Mouse (Mus musculus): ENCODE measurements around the gene Def6. TPM values are rescaled to one million over a fixed set of nuclear protein-coding genes. Genes with fewer than 3 reads are reported as not detected.

The Def6 gene
- total and polyA plus RNA-seq, 3 experiments: 31.3 to 81.8 (median 53.6) TPM

- in situ Hi-C loops (cut with MboI; ENCODE audit: low pct_ligation_motif_present, low pct_unique_long_range_greater_than_20kb, low sequenced_read_pairs): no loop called here
These were observed 45.6 kb downstream of the Def6 start for GRCm38 (mm10) chr17:28253216-28253615.

GRCm38 (mm10) chr17:28254804-28255203 is 47.2 kb downstream of the Def6 start:
- dilution Hi-C loops (cut with MboI; ENCODE audit: extremely low pct_ligation_motif_present, extremely low pct_unique_long_range_greater_than_20kb, low sequenced_read_pairs) (no loop called here), in situ Hi-C loops (cut with MboI; ENCODE audit: low pct_ligation_motif_present, low pct_unique_long_range_greater_than_20kb, low sequenced_read_pairs) (no loop called here)
- H3K36me3 ChIP-seq (replicated peaks in 1 of 2; ENCODE audit: control insufficient read depth in 1 of 2, insufficient read depth in 1 of 2, low read length in 1 of 2): peaks cover 0 to 50% of the 10 kb centered on the region in 2 experiments
- no peak overlapping the region for H3K9ac ChIP-seq (ENCODE audit: insufficient read depth, low read depth)
- TF ChIP-seq USF2 (conservative IDR thresholded peaks at IDR 0.05; ENCODE audit: low read depth, low read length) (no peak), ZMIZ1 (IDR thresholded peaks at IDR 0.05; ENCODE audit: low read depth, low read length) (no peak), CHD1 (IDR thresholded peaks at IDR 0.05; ENCODE audit: low read depth, low read length) (no peak), POLR2AphosphoS2 (IDR thresholded peaks at IDR 0.05; ENCODE audit: low read depth, low read length) (no peak), UBTF (IDR thresholded peaks at IDR 0.05; ENCODE audit: low read depth, low read length) (no peak), TBP (conservative IDR thresholded peaks at IDR 0.05; ENCODE audit: low read depth, low read length) (no peak), USF1 (IDR thresholded peaks at IDR 0.05; ENCODE audit: low read depth, low read length) (no peak), JUND (conservative IDR thresholded peaks at IDR 0.05; ENCODE audit: low read depth, low read length) (no peak), NELFE (IDR thresholded peaks at IDR 0.05; ENCODE audit: low read depth, low read length) (no peak), ZKSCAN1 (IDR thresholded peaks at IDR 0.05; ENCODE audit: borderline replicate concordance, low read depth, low read length) (no peak), MYC (IDR thresholded peaks at IDR 0.05; ENCODE audit: low read depth, low read length) (no peak), ETS1 (conservative IDR thresholded peaks at IDR 0.05; ENCODE audit: low read depth, low read length) (no peak), MEF2A (IDR thresholded peaks at IDR 0.05; ENCODE audit: borderline replicate concordance, low read depth, low read length) (no peak), MAFK (IDR thresholded peaks at IDR 0.05; ENCODE audit: insufficient replicate concordance, low read length) (no peak), RCOR1 (conservative IDR thresholded peaks at IDR 0.05; ENCODE audit: low read depth, low read length) (no peak), NRF1 (IDR thresholded peaks at IDR 0.05; ENCODE audit: low read depth, low read length) (no peak)
- no peak overlapping the region for H3K4me3 ChIP-seq (replicated peaks in 1 of 3; ENCODE audit: low read depth in 2 of 3, low read length in 2 of 3, poor library complexity in 1 of 3)
- H3K79me2 ChIP-seq (replicated peaks; ENCODE audit: control insufficient read depth, extremely low read depth, insufficient read depth, poor library complexity, severe bottlenecking): no peaks in the 10 kb centered on the region
- H3K4me2 ChIP-seq (ENCODE audit: insufficient read depth, low read depth, poor library complexity, severe bottlenecking): no peak overlapping the region
- H3K27me3 ChIP-seq (replicated peaks): no peaks in the 10 kb centered on the region
- peaks cover 18 to 56% of the 10 kb centered on the region in 2 experiments for H3K4me1 ChIP-seq (ENCODE audit: control insufficient read depth in 1 of 2, insufficient read depth in 2 of 2)
- DNase-seq (ENCODE audit: extremely low read depth): no peak
- H3K9me3 ChIP-seq (replicated peaks; ENCODE audit: low read length): peaks cover 15% of the 10 kb centered on the region
- H3K27ac ChIP-seq (ENCODE audit: insufficient read depth, low read depth): no peak overlapping the region

More at GRCm38 (mm10) chr17:28253216-28253615, 45.6 kb downstream of the Def6 start:
- H3K9me3 ChIP-seq (replicated peaks; ENCODE audit: low read length): no peaks in the 10 kb centered on the region
- H3K36me3 ChIP-seq (replicated peaks in 1 of 2; ENCODE audit: control insufficient read depth in 1 of 2, insufficient read depth in 1 of 2, low read length in 1 of 2): peaks cover 0 to 48% of the 10 kb centered on the region in 2 experiments
- no peak overlapping the region for H3K4me3 ChIP-seq (replicated peaks in 1 of 3; ENCODE audit: low read depth in 2 of 3, low read length in 2 of 3, poor library complexity in 1 of 3)
- no peaks in the 10 kb centered on the region for H3K79me2 ChIP-seq (replicated peaks; ENCODE audit: control insufficient read depth, extremely low read depth, insufficient read depth, poor library complexity, severe bottlenecking)
- no peak overlapping the region for H3K9ac ChIP-seq (ENCODE audit: insufficient read depth, low read depth)
- H3K27me3 ChIP-seq (replicated peaks): no peaks in the 10 kb centered on the region
- no peak overlapping the region for H3K27ac ChIP-seq (ENCODE audit: insufficient read depth, low read depth)
- H3K4me2 ChIP-seq (ENCODE audit: insufficient read depth, low read depth, poor library complexity, severe bottlenecking): no peak overlapping the region
- no peak for DNase-seq (ENCODE audit: extremely low read depth)
- H3K4me1 ChIP-seq (ENCODE audit: control insufficient read depth in 1 of 2, insufficient read depth in 2 of 2): peaks cover 18 to 62% of the 10 kb centered on the region in 2 experiments
- dilution Hi-C loops (cut with MboI; ENCODE audit: extremely low pct_ligation_motif_present, extremely low pct_unique_long_range_greater_than_20kb, low sequenced_read_pairs): no loop called here
- TF ChIP-seq ZNF384 (IDR thresholded peaks at IDR 0.05; ENCODE audit: low read depth, low read length) (no peak), MAFK (IDR thresholded peaks at IDR 0.05; ENCODE audit: insufficient replicate concordance, low read length) (no peak), RAD21 (IDR thresholded peaks at IDR 0.05; ENCODE audit: low read depth, low read length) (no peak), KAT2A (IDR thresholded peaks at IDR 0.05; ENCODE audit: insufficient replicate concordance, low read length) (no peak), IRF4 (IDR thresholded peaks at IDR 0.05; ENCODE audit: low read depth, low read length) (no peak), MYC (IDR thresholded peaks at IDR 0.05; ENCODE audit: low read depth, low read length) (no peak), MEF2A (IDR thresholded peaks at IDR 0.05; ENCODE audit: borderline replicate concordance, low read depth, low read length) (no peak), ELF1 (IDR thresholded peaks at IDR 0.05; ENCODE audit: low read depth, low read length) (no peak), PAX5 (IDR thresholded peaks at IDR 0.05; ENCODE audit: low read length) (no peak), USF2 (conservative IDR thresholded peaks at IDR 0.05; ENCODE audit: low read depth, low read length) (no peak), EP300 (IDR thresholded peaks at IDR 0.05; ENCODE audit: low read length) (no peak), ETS1 (conservative IDR thresholded peaks at IDR 0.05; ENCODE audit: low read depth, low read length) (no peak), TBP (conservative IDR thresholded peaks at IDR 0.05; ENCODE audit: low read depth, low read length) (no peak), MXI1 (IDR thresholded peaks at IDR 0.05; ENCODE audit: low read depth, low read length) (no peak), MAX (IDR thresholded peaks at IDR 0.05; ENCODE audit: low read length) (no peak)
